Mouse (Mus musculus): Measurements from ENCODE around the gene Agap3. TPM values are rescaled to one million over a fixed set of nuclear protein-coding genes. Genes with fewer than 3 reads are reported as not detected.
A peak's percentile ranks its signal among the peaks of the same experiment; 100 is the strongest.

Gene Agap3
- total and polyA plus RNA-seq, 3 experiments, result 116 to 203 (median 138) TPM

GRCm38 (mm10) chr5:24447624-24448298, 4.2 kb upstream of the Agap3 start, which contains the start of gene Tmub1:
Tmub1 (minus strand) TSS chr5:24447854.
- peak; percentile 97 for DNase-seq (ENCODE audit: low read depth, low spot score)
- peak; percentile 82; the same call in 1 of the 2 replicates for TF ChIP-seq BHLHE40 (IDR thresholded peaks at IDR 0.05; ENCODE audit: borderline replicate concordance, low read depth, low read length)
- no peak for TF ChIP-seq POLR2AphosphoS5 (IDR thresholded peaks at IDR 0.05; ENCODE audit: borderline replicate concordance, low read depth, low read length)
- TF ChIP-seq MXI1 (IDR thresholded peaks at IDR 0.05; ENCODE audit: low read depth, low read length), result peak; percentile 99
- TF ChIP-seq ELF1 (IDR thresholded peaks at IDR 0.05; ENCODE audit: low read depth, low read length), result peak; percentile 98
- TF ChIP-seq MYC (IDR thresholded peaks at IDR 0.05; ENCODE audit: low read depth, low read length), result peak; percentile 92
- no peak for TF ChIP-seq CHD2 (IDR thresholded peaks at IDR 0.05; ENCODE audit: low read length)
- peak; percentile 65 for TF ChIP-seq ETS1 (IDR thresholded peaks at IDR 0.05; ENCODE audit: low read depth, low read length)
- TF ChIP-seq RCOR1 (IDR thresholded peaks at IDR 0.05; ENCODE audit: low read depth, low read length), result no peak
- no peak for TF ChIP-seq CHD1 (IDR thresholded peaks at IDR 0.05; ENCODE audit: low read depth, low read length)
- peak; percentile 93 for TF ChIP-seq MAX (IDR thresholded peaks at IDR 0.05; ENCODE audit: low read length)
- peak; percentile 38 to 76 for TF ChIP-seq POLR2A (IDR thresholded peaks at IDR 0.05; ENCODE audit: control insufficient read depth in 1 of 2, insufficient read depth in 1 of 2, low read depth in 1 of 2, low read length in 2 of 2, poor library complexity in 1 of 2)
- peak; percentile 87 for TF ChIP-seq KAT2A (conservative IDR thresholded peaks at IDR 0.05; ENCODE audit: low read depth, low read length)
- peak; percentile 44; the same call in 1 of the 2 replicates for TF ChIP-seq MAZ (IDR thresholded peaks at IDR 0.05; ENCODE audit: low read depth, low read length)
- peak; percentile 86 for TF ChIP-seq USF1 (IDR thresholded peaks at IDR 0.05; ENCODE audit: low read depth, low read length)
- no peak for TF ChIP-seq SMC3 (IDR thresholded peaks at IDR 0.05; ENCODE audit: low read depth, low read length)
- peak; percentile 97 for TF ChIP-seq SIN3A (IDR thresholded peaks at IDR 0.05; ENCODE audit: low read length)
- TF ChIP-seq MYB (IDR thresholded peaks at IDR 0.05; ENCODE audit: low read depth, low read length), result no peak
- TF ChIP-seq JUND (IDR thresholded peaks at IDR 0.05; ENCODE audit: low read depth, low read length), result no peak
- peak; percentile 99 for TF ChIP-seq HCFC1 (IDR thresholded peaks at IDR 0.05; ENCODE audit: low read depth, low read length)
- no peak for TF ChIP-seq CTCF (IDR thresholded peaks at IDR 0.05 in 2 of 3, conservative IDR thresholded peaks at IDR 0.05 in 1 of 3; ENCODE audit: control insufficient read depth in 1 of 3, insufficient read depth in 1 of 3, low read depth in 2 of 3, low read length in 3 of 3, poor library complexity in 1 of 3, severe bottlenecking in 1 of 3)
- TF ChIP-seq NRF1 (IDR thresholded peaks at IDR 0.05; ENCODE audit: insufficient read depth, low read depth, low read length, poor library complexity, severe bottlenecking), result 0 out of 2 replicates have a peak, but pooled peaks have one; percentile 41
- peak; percentile 65; the same call in 1 of the 2 replicates for TF ChIP-seq TBP (IDR thresholded peaks at IDR 0.05; ENCODE audit: low read depth, low read length)
- TF ChIP-seq GABPA (IDR thresholded peaks at IDR 0.05; ENCODE audit: low read depth, low read length), result no peak
- peak; percentile 31 for TF ChIP-seq TAL1 (IDR thresholded peaks at IDR 0.05; ENCODE audit: low read length)
- peak; percentile 75; the same call in 1 of the 2 replicates for TF ChIP-seq E2F4 (IDR thresholded peaks at IDR 0.05; ENCODE audit: borderline replicate concordance, low read depth, low read length)
- Histone ChIP-seq H3K4me1 (ENCODE audit: control insufficient read depth in 1 of 2, insufficient read depth in 2 of 2, low read length in 2 of 2) (peaks cover 6 to 18% of the 10 kb centered on the region in 2 experiments), H3K79me2 (ENCODE audit: control insufficient read depth, insufficient read depth, low read length, poor library complexity) (peaks cover 27% of the 10 kb centered on the region), H3K36me3 (ENCODE audit: control insufficient read depth in 1 of 2, insufficient read depth in 2 of 2, low read length in 2 of 2) (peaks cover 0 to 24% of the 10 kb centered on the region in 2 experiments; a peak in 2 of 4 replicates), H3K27ac (ENCODE audit: control insufficient read depth, low read depth, low read length) (no peak within 1 kb of the TSS), H3K9ac (ENCODE audit: control insufficient read depth, low read depth, low read length, poor library complexity, severe bottlenecking) (peak within 1 kb of the TSS; percentile 65), H3K27me3 (ENCODE audit: control insufficient read depth in 1 of 2, insufficient read depth in 2 of 2, low read length in 2 of 2) (no peaks in the 10 kb centered on the region), H3K9me3 (replicated peaks; ENCODE audit: insufficient read depth, low read length) (no peaks in the 10 kb centered on the region), H3K4me3 (ENCODE audit: control insufficient read depth in 1 of 2, insufficient read depth in 1 of 2, low read depth in 2 of 2, low read length in 2 of 2) (peak within 1 kb of the TSS; percentile 49 to 66)
